Mouse (Mus musculus): Measurements from ENCODE around the gene C3. TPM values are rescaled to one million over a fixed set of nuclear protein-coding genes. Genes with fewer than 3 reads are reported as not detected.

C3 gene
- 5.0 and 8.2 TPM in 2 replicates for polyA plus RNA-seq (2015; fragmentation: Nextera tagmentation; extraction: Ambion mirVana)

DNA sequence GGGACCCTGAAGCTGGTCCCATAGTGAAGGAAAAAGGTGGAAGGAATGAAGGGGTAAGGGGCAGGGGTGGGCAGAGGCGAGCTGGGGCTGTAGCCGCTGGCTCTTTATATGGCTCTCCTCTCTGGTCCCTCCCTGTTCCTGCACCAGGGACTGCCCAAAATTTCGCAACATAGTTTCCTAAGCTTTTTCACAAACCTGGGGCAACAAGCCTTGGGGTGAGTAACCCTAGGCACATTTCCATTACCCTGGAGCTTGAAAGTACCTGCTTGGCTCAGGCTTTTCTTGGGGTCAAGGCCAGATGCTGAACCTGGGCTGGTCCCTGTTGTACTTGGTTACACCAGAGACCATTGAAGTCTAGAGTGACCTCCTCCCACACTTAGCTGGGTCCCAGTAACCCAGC lies at the start of gene C3:
Gene C3, minus strand, starts transcription at position 123 of the 400 bp plus-strand sequence.
- no peak within 1 kb of the TSS for H3K4me2 ChIP-seq (ENCODE audit: low read depth, low read length)
- H3K27ac ChIP-seq (ENCODE audit: low read length), result no peak within 1 kb of the TSS
- no peaks in the 10 kb centered on the region; the same call in 1 of the 2 replicates for H3K27me3 ChIP-seq (replicated peaks; ENCODE audit: control insufficient read depth, insufficient read depth, low read length)
- no peak within 1 kb of the TSS for H3K9ac ChIP-seq (ENCODE audit: low read depth, low read length)
- ATAC-seq, result no peak
- no peaks in the 10 kb centered on the region for H3K36me3 ChIP-seq (ENCODE audit: control insufficient read depth, insufficient read depth, low read length)
- no peak within 1 kb of the TSS for H3K4me3 ChIP-seq (ENCODE audit: low read length)
- H3K9me3 ChIP-seq (ENCODE audit: control insufficient read depth, low read length), result no peaks in the 10 kb centered on the region
- H3K4me1 ChIP-seq (ENCODE audit: control insufficient read depth, insufficient read depth, low read length), result peaks cover 14% of the 10 kb centered on the region
- 73% methylated on average over 3 of the region's 3 CpGs for WGBS

DNA sequence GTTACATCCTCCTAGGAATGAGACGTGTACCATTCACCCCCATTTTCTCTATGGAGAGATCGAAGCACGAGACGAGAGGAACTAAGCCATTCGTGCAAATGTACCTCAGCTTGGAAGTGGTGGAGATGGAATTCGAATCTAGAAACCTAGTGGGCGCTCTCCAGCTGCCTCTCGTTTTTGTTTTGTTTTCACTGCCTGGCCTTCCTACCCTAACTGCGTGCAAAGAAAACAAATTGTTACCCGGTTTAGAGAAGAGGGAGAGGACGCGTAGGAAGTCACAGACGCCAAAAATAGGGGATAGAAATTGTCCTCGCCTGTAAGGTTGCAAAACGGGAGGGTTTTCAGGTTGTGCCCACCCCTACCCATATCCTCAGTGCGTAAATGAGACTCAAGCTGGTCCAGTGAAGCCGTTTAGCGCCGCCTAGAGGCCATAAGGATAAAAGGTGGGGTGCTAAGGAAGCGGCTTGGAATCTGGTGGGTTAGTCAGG lies 48.7 kb upstream of the C3 start:
- ATAC-seq, result peak; percentile 51
- Histone ChIP-seq H3K27ac (ENCODE audit: low read length) (no peak overlapping the region), H3K9me3 (ENCODE audit: control insufficient read depth, low read length) (no peaks in the 10 kb centered on the region), H3K36me3 (ENCODE audit: control insufficient read depth, insufficient read depth, low read length) (no peaks in the 10 kb centered on the region), H3K27me3 (replicated peaks; ENCODE audit: control insufficient read depth, insufficient read depth, low read length) (no peaks in the 10 kb centered on the region), H3K9ac (ENCODE audit: low read depth, low read length) (peak overlapping the region; percentile 47; the same call in 1 of the 2 replicates), H3K4me1 (ENCODE audit: control insufficient read depth, insufficient read depth, low read length) (peaks cover 5% of the 10 kb centered on the region), H3K4me2 (ENCODE audit: low read depth, low read length) (peak overlapping the region; percentile 69), H3K4me3 (ENCODE audit: low read length) (peak overlapping the region; percentile 63)
- under 1% methylated on average over 20 of the region's 20 CpGs for WGBS

DNA sequence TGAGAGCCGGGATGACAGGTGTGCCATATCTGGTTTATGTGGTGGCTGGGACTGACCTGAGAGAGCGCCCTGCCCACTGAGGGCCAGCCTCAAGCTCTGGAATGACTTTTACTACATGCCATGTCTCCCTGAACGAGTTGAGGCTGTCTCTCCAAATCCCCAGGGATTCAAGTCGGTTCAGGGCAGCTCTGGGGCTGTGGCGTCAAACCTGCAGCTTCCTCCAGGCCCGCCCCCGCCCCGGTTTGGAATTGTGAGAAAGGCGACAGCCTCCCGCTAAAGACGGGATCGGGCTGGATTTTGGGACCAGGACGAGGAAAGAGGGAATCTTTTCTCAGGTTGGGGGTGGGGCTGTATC lies 48.0 kb upstream of the C3 start:
- peak; percentile 43 for ATAC-seq
- Histone ChIP-seq H3K27ac (ENCODE audit: low read length) (no peak overlapping the region), H3K9ac (ENCODE audit: low read depth, low read length) (peak overlapping the region; percentile 48), H3K27me3 (replicated peaks; ENCODE audit: control insufficient read depth, insufficient read depth, low read length) (no peaks in the 10 kb centered on the region), H3K36me3 (ENCODE audit: control insufficient read depth, insufficient read depth, low read length) (no peaks in the 10 kb centered on the region), H3K9me3 (ENCODE audit: control insufficient read depth, low read length) (no peaks in the 10 kb centered on the region), H3K4me3 (ENCODE audit: low read length) (peak overlapping the region; percentile 63), H3K4me2 (ENCODE audit: low read depth, low read length) (peak overlapping the region; percentile 69), H3K4me1 (ENCODE audit: control insufficient read depth, insufficient read depth, low read length) (peaks cover 5% of the 10 kb centered on the region)
- WGBS, result 2% methylated on average over 13 of the region's 13 CpGs

DNA sequence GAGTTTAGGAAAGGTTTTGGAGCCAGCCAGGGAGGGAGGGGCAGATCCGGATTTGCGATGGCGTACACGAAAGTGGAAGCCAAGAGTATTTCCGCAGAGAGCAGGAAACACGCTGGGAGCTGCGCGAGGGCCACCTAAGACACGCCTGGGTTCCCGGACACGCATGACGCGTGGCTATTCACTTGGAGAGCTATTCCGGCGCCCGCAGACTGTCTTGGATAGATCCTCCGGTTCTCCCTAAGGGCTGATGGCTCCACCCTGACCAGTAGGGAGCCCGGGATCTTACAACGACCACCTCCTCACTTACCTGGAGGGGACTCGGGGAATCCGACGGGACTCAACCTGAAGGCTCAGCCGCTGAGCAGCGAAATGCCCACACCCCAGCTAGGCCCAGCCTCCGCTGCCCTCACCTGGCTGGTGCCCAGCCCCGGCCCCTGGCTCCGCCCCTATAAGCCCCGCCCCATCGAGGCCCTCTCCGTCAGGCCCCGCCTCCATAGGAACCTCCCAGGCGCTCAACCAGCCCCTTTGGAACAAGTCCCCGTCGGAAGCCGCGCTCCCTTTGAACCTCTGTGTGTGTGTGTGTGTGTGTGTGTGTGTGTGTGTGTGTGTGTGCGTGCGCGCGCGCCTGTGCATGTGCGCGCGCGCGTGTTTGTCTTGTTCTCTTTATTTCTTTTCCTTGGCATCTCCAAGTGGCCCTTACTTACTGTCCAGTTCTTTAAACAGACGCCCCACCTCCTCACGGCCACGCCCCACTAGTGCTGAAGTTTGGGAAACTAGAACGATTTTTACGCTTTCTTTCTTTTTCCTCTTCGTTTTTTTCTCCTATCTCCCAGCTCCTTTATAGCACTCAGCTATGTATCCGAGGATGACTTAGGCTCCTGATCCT lies 47.4 kb upstream of the C3 start:
- Histone ChIP-seq H3K4me3 (ENCODE audit: low read length) (peak overlapping the region; percentile 63), H3K4me1 (ENCODE audit: control insufficient read depth, insufficient read depth, low read length) (peaks cover 5% of the 10 kb centered on the region), H3K4me2 (ENCODE audit: low read depth, low read length) (peak overlapping the region; percentile 69), H3K36me3 (ENCODE audit: control insufficient read depth, insufficient read depth, low read length) (no peaks in the 10 kb centered on the region), H3K27ac (ENCODE audit: low read length) (peak overlapping the region; percentile 40; the same call in 1 of the 2 replicates), H3K9me3 (ENCODE audit: control insufficient read depth, low read length) (no peaks in the 10 kb centered on the region), H3K9ac (ENCODE audit: low read depth, low read length) (peak overlapping the region; percentile 72), H3K27me3 (replicated peaks; ENCODE audit: control insufficient read depth, insufficient read depth, low read length) (no peaks in the 10 kb centered on the region)
- ATAC-seq, result peak; percentile 93
- under 1% methylated on average over 53 of the region's 53 CpGs for WGBS

DNA sequence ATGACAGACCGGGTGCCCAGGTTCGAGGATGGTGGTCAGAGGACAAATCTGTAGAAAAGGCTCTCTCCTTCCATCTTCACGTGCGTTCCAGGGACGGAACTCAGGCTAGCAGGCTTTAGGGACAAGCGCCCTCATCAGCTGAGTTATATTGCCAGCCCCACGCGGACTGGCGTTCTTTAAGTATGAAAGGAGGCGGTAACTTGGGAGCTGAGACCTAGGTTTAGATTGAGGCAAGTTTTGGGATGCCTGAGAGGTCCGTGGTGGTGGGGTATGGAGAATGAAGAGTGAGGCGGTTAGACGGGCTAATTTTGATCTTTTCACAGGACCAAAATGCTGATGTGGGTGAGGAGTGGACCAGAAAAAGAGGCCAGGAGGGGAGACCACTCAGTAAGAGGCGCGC lies 46.8 kb upstream of the C3 start:
- H3K9me3 ChIP-seq (ENCODE audit: control insufficient read depth, low read length), result no peaks in the 10 kb centered on the region
- WGBS, result 6% methylated on average over 15 of the region's 15 CpGs
- peak overlapping the region; percentile 69 for H3K4me2 ChIP-seq (ENCODE audit: low read depth, low read length)
- 0 out of 2 replicates have a peak, but pooled peaks have one; percentile 1 for ATAC-seq
- no peak overlapping the region for H3K27ac ChIP-seq (ENCODE audit: low read length)
- H3K4me1 ChIP-seq (ENCODE audit: control insufficient read depth, insufficient read depth, low read length), result peaks cover 5% of the 10 kb centered on the region
- H3K27me3 ChIP-seq (replicated peaks; ENCODE audit: control insufficient read depth, insufficient read depth, low read length), result no peaks in the 10 kb centered on the region
- H3K36me3 ChIP-seq (ENCODE audit: control insufficient read depth, insufficient read depth, low read length), result no peaks in the 10 kb centered on the region
- H3K4me3 ChIP-seq (ENCODE audit: low read length), result peak overlapping the region; percentile 63
- peak overlapping the region; percentile 72 for H3K9ac ChIP-seq (ENCODE audit: low read depth, low read length)

DNA sequence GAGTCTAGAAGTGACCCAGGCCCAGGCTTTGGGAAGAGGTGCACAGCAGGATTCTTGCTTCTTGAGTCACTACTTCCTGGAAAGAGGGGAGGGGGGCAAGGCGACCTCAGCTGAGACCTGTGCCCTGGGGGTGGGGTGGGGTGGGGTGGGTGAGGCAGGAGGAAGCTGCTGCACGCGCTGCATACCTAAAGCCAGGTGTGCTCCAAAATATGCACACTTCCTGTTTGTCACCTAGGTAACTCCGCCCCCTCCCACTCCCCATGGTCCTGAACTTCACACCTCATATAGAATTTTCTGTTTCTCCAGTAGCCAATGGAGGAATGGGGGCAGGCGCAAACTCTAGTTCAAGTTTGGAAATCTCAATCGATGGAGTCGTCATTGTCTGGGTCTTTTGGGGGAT lies 45.9 kb upstream of the C3 start:
- Histone ChIP-seq H3K4me3 (ENCODE audit: low read length) (no peak overlapping the region), H3K9me3 (ENCODE audit: control insufficient read depth, low read length) (no peaks in the 10 kb centered on the region), H3K9ac (ENCODE audit: low read depth, low read length) (no peak overlapping the region), H3K27me3 (replicated peaks; ENCODE audit: control insufficient read depth, insufficient read depth, low read length) (no peaks in the 10 kb centered on the region), H3K27ac (ENCODE audit: low read length) (no peak overlapping the region), H3K4me1 (ENCODE audit: control insufficient read depth, insufficient read depth, low read length) (peaks cover 5% of the 10 kb centered on the region), H3K4me2 (ENCODE audit: low read depth, low read length) (no peak overlapping the region), H3K36me3 (ENCODE audit: control insufficient read depth, insufficient read depth, low read length) (no peaks in the 10 kb centered on the region)
- 25% methylated on average over 7 of the region's 7 CpGs for WGBS
- ATAC-seq, result no peak

DNA sequence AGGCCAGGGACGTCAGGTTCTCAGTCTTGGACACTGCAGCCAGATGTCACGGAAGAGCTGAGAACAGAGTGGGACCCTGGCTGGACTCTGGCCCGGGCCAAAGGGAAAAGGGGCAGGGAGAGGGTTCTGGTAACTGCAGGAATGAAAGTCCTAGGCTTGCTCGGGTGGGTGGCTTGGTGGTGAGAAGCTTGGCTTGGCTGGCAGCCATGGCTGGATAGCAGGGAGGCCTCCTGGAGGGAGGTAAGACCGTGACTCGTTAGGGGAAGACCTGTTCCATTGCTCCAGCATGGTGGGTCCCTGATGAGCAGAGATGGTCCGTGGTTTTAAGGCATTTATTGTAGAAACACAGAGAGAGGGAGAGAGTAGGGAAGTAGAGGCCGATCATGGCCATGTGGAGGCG lies 43.4 kb upstream of the C3 start:
- Histone ChIP-seq H3K27me3 (replicated peaks; ENCODE audit: control insufficient read depth, insufficient read depth, low read length) (no peaks in the 10 kb centered on the region), H3K27ac (ENCODE audit: low read length) (no peak overlapping the region), H3K9ac (ENCODE audit: low read depth, low read length) (no peak overlapping the region), H3K9me3 (ENCODE audit: control insufficient read depth, low read length) (no peaks in the 10 kb centered on the region), H3K4me2 (ENCODE audit: low read depth, low read length) (no peak overlapping the region), H3K36me3 (ENCODE audit: control insufficient read depth, insufficient read depth, low read length) (no peaks in the 10 kb centered on the region), H3K4me3 (ENCODE audit: low read length) (no peak overlapping the region), H3K4me1 (ENCODE audit: control insufficient read depth, insufficient read depth, low read length) (peaks cover 5% of the 10 kb centered on the region)
- WGBS, result 61% methylated on average over 7 of the region's 9 CpGs
- no peak for ATAC-seq

DNA sequence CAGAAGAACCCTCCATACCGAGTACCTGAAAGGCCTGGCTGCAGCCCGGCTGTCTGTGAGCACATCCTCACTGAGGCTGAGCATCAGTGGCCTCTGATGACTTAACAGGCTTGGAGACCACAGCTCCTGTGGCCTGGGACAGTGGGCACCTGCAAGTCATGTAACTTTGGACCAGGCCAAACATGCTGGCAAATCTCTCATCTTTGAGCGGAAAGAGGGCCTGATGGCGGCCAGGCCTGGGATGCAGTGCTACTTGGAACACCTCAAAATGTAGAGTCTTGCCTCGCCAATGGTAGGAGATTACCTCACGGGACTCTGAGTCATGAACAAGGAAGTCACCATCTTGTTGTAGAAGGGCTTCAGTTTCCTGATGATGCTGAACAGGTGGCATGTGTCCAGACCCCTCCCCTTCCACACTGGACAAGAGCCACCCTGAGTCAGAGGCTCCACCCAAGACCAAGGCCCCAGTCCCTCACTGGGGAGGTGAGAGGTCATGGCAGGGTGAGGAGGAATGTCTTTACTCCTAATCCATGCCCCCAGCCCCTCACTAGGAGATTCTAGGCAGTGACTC lies 39.7 kb upstream of the C3 start:
- ATAC-seq, result no peak
- Histone ChIP-seq H3K4me2 (ENCODE audit: low read depth, low read length) (no peak overlapping the region), H3K27ac (ENCODE audit: low read length) (no peak overlapping the region), H3K9ac (ENCODE audit: low read depth, low read length) (no peak overlapping the region), H3K36me3 (ENCODE audit: control insufficient read depth, insufficient read depth, low read length) (peaks cover 9% of the 10 kb centered on the region; the same call in 1 of the 2 replicates), H3K4me3 (ENCODE audit: low read length) (no peak overlapping the region), H3K4me1 (ENCODE audit: control insufficient read depth, insufficient read depth, low read length) (peaks cover 16% of the 10 kb centered on the region), H3K9me3 (ENCODE audit: control insufficient read depth, low read length) (no peaks in the 10 kb centered on the region), H3K27me3 (replicated peaks; ENCODE audit: control insufficient read depth, insufficient read depth, low read length) (no peaks in the 10 kb centered on the region)
- WGBS, result 85% methylated on average over 6 of the region's 6 CpGs

Measured in intestine, embryonic 16.5 days (tissue).